Mouse (Mus musculus) CH12.LX (cell line): ENCODE results near the gene Acap3. TPM values are rescaled to one million over a fixed set of nuclear protein-coding genes. Genes with fewer than 3 reads are reported as not detected.

Experiments used
- DNase-seq: peaks from one replicate; pipeline ENCODE4 v3.0.0-alpha.2; 2013; ENCODE audit errors: extremely low read depth
- H3K27ac ChIP-seq: 2 replicates; pipeline ENCODE4 v1.5.1; 2012; ENCODE audit warnings: low read depth, mild to moderate bottlenecking, control low read depth, moderate library complexity; ENCODE audit not compliant: insufficient read depth
- H3K27me3 ChIP-seq: replicated peaks from 2 replicates; pipeline ENCODE3; 2012; ENCODE audit warnings: inconsistent platforms
- H3K36me3 ChIP-seq, 2 experiments: replicated peaks in 1 of 2; 2 replicates each; pipeline versions ENCODE3 to v1.6.1; 2012; ENCODE audit warnings: inconsistent platforms in 1 of 2, low read length in 1 of 2, mild to moderate bottlenecking in 1 of 2, mixed read lengths in 1 of 2, moderate library complexity in 1 of 2; ENCODE audit not compliant: control insufficient read depth in 1 of 2, insufficient read depth in 1 of 2
- H3K4me1 ChIP-seq, 2 experiments: 2 replicates each; pipeline ENCODE4 v1.6.1; 2012; ENCODE audit warnings: inconsistent platforms in 1 of 2, moderate library complexity in 1 of 2; ENCODE audit not compliant: insufficient read depth in 2 of 2, control insufficient read depth in 1 of 2
- H3K4me2 ChIP-seq: 2 replicates; pipeline ENCODE4 v1.6.1; 2012; ENCODE audit warnings: low read depth, mild to moderate bottlenecking, control low read depth; ENCODE audit not compliant: poor library complexity, insufficient read depth, severe bottlenecking
- H3K4me3 ChIP-seq, 3 experiments: fragments of 150-350 bp in 1 of 3; sonication (generic) in 1 of 3; replicated peaks in 1 of 3; 2 replicates each; pipeline versions ENCODE3 to v1.5.1; 2011 to 2012; ENCODE audit warnings: low read depth in 2 of 3, low read length in 2 of 3, mild to moderate bottlenecking in 2 of 3, moderate library complexity in 2 of 3, control low read depth in 1 of 3, improper control_type of control experiment in 1 of 3, inconsistent platforms in 1 of 3, mixed read lengths in 1 of 3; ENCODE audit not compliant: poor library complexity in 1 of 3
- H3K79me2 ChIP-seq: replicated peaks from 2 replicates; pipeline ENCODE4 v1.6.1; 2012; ENCODE audit warnings: mild to moderate bottlenecking, moderate library complexity; ENCODE audit not compliant: control insufficient read depth, poor library complexity, insufficient read depth, severe bottlenecking; ENCODE audit errors: extremely low read depth
- H3K9ac ChIP-seq: 2 replicates; pipeline ENCODE4 v1.6.1; 2012; ENCODE audit warnings: low read depth, mild to moderate bottlenecking, control low read depth, moderate library complexity; ENCODE audit not compliant: insufficient read depth
- H3K9me3 ChIP-seq: replicated peaks from 2 replicates; pipeline ENCODE3; 2012; ENCODE audit warnings: low read length, inconsistent platforms, mixed read lengths
- BHLHE40 ChIP-seq: IDR thresholded peaks from 2 replicates; pipeline ENCODE4 v1.6.1; 2011; ENCODE audit warnings: mild to moderate bottlenecking, low read depth, low read length, improper control_type of control experiment
- CHD1 ChIP-seq: IDR thresholded peaks from 2 replicates; pipeline ENCODE4 v1.6.1; 2012; ENCODE audit warnings: low read depth, low read length, improper control_type of control experiment, inconsistent platforms
- CHD2 ChIP-seq: IDR thresholded peaks from 2 replicates; pipeline ENCODE4 v1.6.1; 2011; ENCODE audit warnings: low read length, improper control_type of control experiment
- CTCF ChIP-seq, 2 experiments: IDR thresholded peaks in 1 of 2; conservative IDR thresholded peaks in 1 of 2; 2 replicates each; pipeline ENCODE4 v1.5.1; 2011 to 2012; ENCODE audit warnings: low read depth in 2 of 2, low read length in 2 of 2, improper control_type of control experiment in 1 of 2, inconsistent platforms in 1 of 2, mild to moderate bottlenecking in 1 of 2, moderate library complexity in 1 of 2
- E2F4 ChIP-seq: IDR thresholded peaks from 2 replicates; pipeline ENCODE4 v1.6.1; 2011; ENCODE audit warnings: low read depth, low read length, improper control_type of control experiment; ENCODE audit not compliant: insufficient replicate concordance
- EP300 ChIP-seq: IDR thresholded peaks from 2 replicates; pipeline ENCODE4 v1.6.1; 2011; ENCODE audit warnings: low read length, improper control_type of control experiment
- ETS1 ChIP-seq: conservative IDR thresholded peaks from 2 replicates; pipeline ENCODE4 v1.6.1; 2012; ENCODE audit warnings: low read depth, mild to moderate bottlenecking, inconsistent platforms, low read length, improper control_type of control experiment, moderate library complexity
- HCFC1 ChIP-seq: IDR thresholded peaks from 2 replicates; pipeline ENCODE4 v1.6.1; 2012; ENCODE audit warnings: low read depth, mild to moderate bottlenecking, inconsistent platforms, low read length, improper control_type of control experiment
- IRF4 ChIP-seq: IDR thresholded peaks from 2 replicates; pipeline ENCODE4 v1.6.1; 2014; ENCODE audit warnings: low read depth, mild to moderate bottlenecking, inconsistent platforms, low read length, improper control_type of control experiment
- JUN ChIP-seq: IDR thresholded peaks from 2 replicates; pipeline ENCODE4 v1.6.1; 2011; ENCODE audit warnings: low read depth, mild to moderate bottlenecking, low read length, improper control_type of control experiment, moderate library complexity; ENCODE audit not compliant: insufficient read depth
- JUND ChIP-seq: conservative IDR thresholded peaks from 2 replicates; pipeline ENCODE4 v1.6.1; 2011; ENCODE audit warnings: low read depth, low read length, improper control_type of control experiment
- KAT2A ChIP-seq: IDR thresholded peaks from 2 replicates; pipeline ENCODE4 v1.6.1; 2012; ENCODE audit warnings: low read length, improper control_type of control experiment, inconsistent platforms; ENCODE audit not compliant: insufficient replicate concordance
- MAFK ChIP-seq: IDR thresholded peaks from 2 replicates; pipeline ENCODE4 v1.6.1; 2011; ENCODE audit warnings: low read length, improper control_type of control experiment; ENCODE audit not compliant: insufficient replicate concordance
- MAX ChIP-seq: IDR thresholded peaks from 2 replicates; pipeline ENCODE4 v1.6.1; 2011; ENCODE audit warnings: low read length, improper control_type of control experiment
- MAZ ChIP-seq: IDR thresholded peaks from 2 replicates; pipeline ENCODE4 v1.6.1; 2012; ENCODE audit warnings: low read depth, mild to moderate bottlenecking, inconsistent platforms, low read length, improper control_type of control experiment, moderate library complexity
- MEF2A ChIP-seq: IDR thresholded peaks from 2 replicates; pipeline ENCODE4 v1.6.1; 2014; ENCODE audit warnings: low read depth, mild to moderate bottlenecking, inconsistent platforms, low read length, improper control_type of control experiment, borderline replicate concordance
- MXI1 ChIP-seq: IDR thresholded peaks from 2 replicates; pipeline ENCODE4 v1.6.1; 2011; ENCODE audit warnings: mild to moderate bottlenecking, low read depth, low read length, improper control_type of control experiment
- MYC ChIP-seq: IDR thresholded peaks from 2 replicates; pipeline ENCODE4 v1.6.1; 2011; ENCODE audit warnings: low read depth, mild to moderate bottlenecking, improper control_type of control experiment, low read length
- NRF1 ChIP-seq: IDR thresholded peaks from 2 replicates; pipeline ENCODE4 v1.6.1; 2014; ENCODE audit warnings: low read depth, mild to moderate bottlenecking, inconsistent platforms, low read length, improper control_type of control experiment, moderate library complexity
- PAX5 ChIP-seq: IDR thresholded peaks from 2 replicates; pipeline ENCODE4 v1.6.1; 2012; ENCODE audit warnings: low read length, inconsistent platforms, mixed read lengths
- POLR2A ChIP-seq: IDR thresholded peaks from 2 replicates; pipeline ENCODE4 v1.6.1; 2011; ENCODE audit warnings: low read depth, mild to moderate bottlenecking, improper control_type of control experiment, low read length
- POLR2AphosphoS2 ChIP-seq: IDR thresholded peaks from 2 replicates; pipeline ENCODE4 v1.6.1; 2011; ENCODE audit warnings: low read depth, low read length, improper control_type of control experiment
- RAD21 ChIP-seq: IDR thresholded peaks from 2 replicates; pipeline ENCODE4 v1.6.1; 2011; ENCODE audit warnings: low read depth, mild to moderate bottlenecking, low read length, improper control_type of control experiment, moderate library complexity
- RCOR1 ChIP-seq: conservative IDR thresholded peaks from 2 replicates; pipeline ENCODE4 v1.6.1; 2012; ENCODE audit warnings: low read depth, mild to moderate bottlenecking, inconsistent platforms, low read length, improper control_type of control experiment
- SMC3 ChIP-seq: IDR thresholded peaks from 2 replicates; pipeline ENCODE4 v1.6.1; 2011; ENCODE audit warnings: low read depth, low read length, improper control_type of control experiment
- TBP ChIP-seq: conservative IDR thresholded peaks from 2 replicates; pipeline ENCODE4 v1.6.1; 2011; ENCODE audit warnings: low read depth, low read length, improper control_type of control experiment
- TCF12 ChIP-seq: IDR thresholded peaks from 2 replicates; pipeline ENCODE4 v1.6.1; 2014; ENCODE audit warnings: low read depth, mild to moderate bottlenecking, inconsistent platforms, low read length, improper control_type of control experiment
- USF2 ChIP-seq: conservative IDR thresholded peaks from 2 replicates; pipeline ENCODE4 v1.6.1; 2011; ENCODE audit warnings: low read depth, low read length, improper control_type of control experiment
- ZC3H11A ChIP-seq: IDR thresholded peaks from 2 replicates; pipeline ENCODE4 v1.6.1; 2012; ENCODE audit warnings: low read depth, mild to moderate bottlenecking, inconsistent platforms, low read length, improper control_type of control experiment
- ZKSCAN1 ChIP-seq: IDR thresholded peaks from 2 replicates; pipeline ENCODE4 v1.6.1; 2012; ENCODE audit warnings: low read depth, inconsistent platforms, low read length, improper control_type of control experiment, borderline replicate concordance
- ZMIZ1 ChIP-seq: IDR thresholded peaks from 2 replicates; pipeline ENCODE4 v1.6.1; 2012; ENCODE audit warnings: low read depth, mild to moderate bottlenecking, inconsistent platforms, low read length, improper control_type of control experiment
- ZNF384 ChIP-seq: IDR thresholded peaks from 2 replicates; pipeline ENCODE4 v1.6.1; 2012; ENCODE audit warnings: low read depth, low read length, improper control_type of control experiment, inconsistent platforms
- dilution Hi-C: fragments of 300-500 bp; cut with MboI; formaldehyde crosslinking; loops from 2 replicates; pipeline ENCODE4 v1.14.3; 2020; ENCODE audit warnings: low sequenced_read_pairs; ENCODE audit not compliant: extremely low pct_unique_long_range_greater_than_20kb, extremely low pct_ligation_motif_present
- in situ Hi-C: fragments of 300-500 bp; cut with MboI; formaldehyde crosslinking; loops from 3 replicates; pipeline ENCODE4 v1.14.3; 2019; ENCODE audit warnings: low sequenced_read_pairs, low pct_ligation_motif_present, low pct_unique_long_range_greater_than_20kb, mixed read lengths
- polyA plus RNA-seq: library from polyadenylated mRNA; unstranded; fragments of >175 nt; gene quantifications from 2 replicates; pipeline ENCODE4 v1.2.1, GENCODE M21; 2012; ENCODE audit warnings: low read depth; ENCODE audit not compliant: insufficient read length
- total RNA-seq, 2 experiments: library from RNA; depleted of rRNA; stranded (reverse); fragments of 300-350 nt in 1 of 2; fragments of >200 nt in 1 of 2; gene quantifications; 2 replicates each; pipeline ENCODE4 v1.2.3; 2012 to 2014

The Acap3 gene
- total and polyA plus RNA-seq, 3 experiments: 4.2 to 10.7 (median 10.5) TPM

- peak; percentile 81; the same call in 1 of the 2 replicates for TF ChIP-seq MAZ
- peak; percentile 78; the same call in 1 of the 2 replicates for TF ChIP-seq POLR2A
- no peak for TF ChIP-seq TBP
- TF ChIP-seq ZC3H11A: no peak
- peak; percentile 54; the same call in 1 of the 2 replicates for TF ChIP-seq MEF2A
- TF ChIP-seq RAD21: no peak; the same call in 1 of the 2 replicates
- no peak for TF ChIP-seq CHD1
- peak; percentile 54; the same call in 1 of the 2 replicates for TF ChIP-seq KAT2A
- no peak for TF ChIP-seq MXI1
- TF ChIP-seq MYC: no peak
- 0 out of 2 replicates have a peak, but pooled peaks have one; percentile 17 for TF ChIP-seq MAX
- no peak for TF ChIP-seq USF2
- no peak for TF ChIP-seq ETS1
Measured at GRCm38 (mm10) chr4:155846871-155847578, 44.6 kb upstream of the Acap3 start, which contains the start of gene Dvl1 (continued).

DNA sequence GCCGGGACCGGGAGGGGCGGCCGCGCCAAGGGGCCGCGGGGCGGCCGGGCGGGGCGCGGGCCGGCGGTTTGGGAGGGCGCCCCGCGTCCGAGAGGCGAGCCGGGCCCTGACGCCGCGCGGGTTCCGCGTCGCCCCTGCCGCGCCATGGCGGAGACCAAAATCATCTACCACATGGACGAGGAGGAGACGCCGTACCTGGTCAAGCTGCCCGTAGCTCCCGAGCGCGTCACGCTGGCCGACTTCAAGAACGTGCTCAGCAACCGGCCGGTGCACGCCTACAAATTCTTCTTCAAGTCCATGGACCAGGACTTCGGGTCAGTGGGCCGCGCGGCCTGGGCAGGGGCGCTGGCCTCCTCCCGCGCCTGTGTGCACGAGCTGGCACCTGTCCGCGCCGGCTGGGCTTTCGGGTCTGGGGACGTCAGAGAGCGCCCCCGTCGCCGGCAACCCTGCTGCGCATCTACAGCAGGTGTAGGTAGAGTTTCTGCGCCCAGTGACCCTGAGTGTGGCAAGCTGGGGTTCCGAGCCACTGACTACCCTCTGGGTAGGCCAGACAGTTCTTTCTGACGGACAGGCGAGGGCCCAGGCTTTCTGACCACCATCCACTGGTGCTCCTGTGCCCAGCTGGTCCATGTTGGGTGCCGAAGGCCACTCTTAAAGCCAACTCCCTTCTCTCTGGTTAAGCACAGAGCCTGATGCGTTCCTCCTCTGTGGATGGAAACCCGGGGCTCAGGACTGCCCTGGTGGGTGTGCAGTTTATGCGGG, 43.9 kb upstream of the Acap3 start:
- Histone ChIP-seq H3K9me3 (no peaks in the 10 kb centered on the region), H3K9ac (peak overlapping the region; percentile 89), H3K36me3 (peaks cover 3 to 30% of the 10 kb centered on the region in 2 experiments), H3K79me2 (peaks cover 19% of the 10 kb centered on the region), H3K27ac (peak overlapping the region; percentile 30; the same call in 1 of the 2 replicates), H3K4me3 (peak overlapping the region; percentile 85 to 96 (median 89)), H3K4me2 (peak overlapping the region; percentile 90), H3K4me1 (peaks cover 17 to 50% of the 10 kb centered on the region in 2 experiments), H3K27me3 (no peaks in the 10 kb centered on the region)
- no peak for DNase-seq
- dilution Hi-C loops (no loop called here), in situ Hi-C loops (no loop called here)
- peak; percentile 33 for TF ChIP-seq BHLHE40
- no peak for TF ChIP-seq KAT2A
- no peak for TF ChIP-seq EP300
- TF ChIP-seq MXI1: peak; percentile 58; the same call in 1 of the 2 replicates
- TF ChIP-seq MAZ: no peak
- no peak for TF ChIP-seq RCOR1
- TF ChIP-seq SMC3: no peak
- TF ChIP-seq PAX5: no peak
- no peak for TF ChIP-seq MAFK
- no peak for TF ChIP-seq USF2
- no peak for TF ChIP-seq IRF4
- TF ChIP-seq MAX: no peak
- TF ChIP-seq CTCF (conservative IDR thresholded peaks at IDR 0.05 in 1 of 2, IDR thresholded peaks at IDR 0.05 in 1 of 2; ENCODE audit: low read depth in 2 of 2, low read length in 2 of 2): peak in 1 of 2 experiments; percentile 43; a peak in 2 of 4 replicates
- TF ChIP-seq POLR2A: no peak
- TF ChIP-seq JUND: no peak
- no peak for TF ChIP-seq POLR2AphosphoS2
- no peak for TF ChIP-seq E2F4
- no peak for TF ChIP-seq JUN
- TF ChIP-seq ZKSCAN1: no peak
- no peak for TF ChIP-seq MYC
- TF ChIP-seq TBP: no peak
- TF ChIP-seq MEF2A: no peak
- 0 out of 2 replicates have a peak, but pooled peaks have one; percentile 33 for TF ChIP-seq NRF1
- TF ChIP-seq ZC3H11A: no peak
- no peak; the same call in 1 of the 2 replicates for TF ChIP-seq RAD21
- TF ChIP-seq ZMIZ1: no peak
- no peak for TF ChIP-seq CHD2
- TF ChIP-seq ETS1: no peak
- no peak for TF ChIP-seq HCFC1
- TF ChIP-seq TCF12: no peak
- no peak for TF ChIP-seq ZNF384
